Mouse (Mus musculus) heart, adult 2 months (tissue): ENCODE data around the gene Resp18.

Source experiments
- EP300 ChIP-seq: fragments of 200-500 bp; IDR thresholded peaks from 2 replicates; pipeline ENCODE4 v1.6.1; 2011; ENCODE audit warnings: low read depth, low read length, control low read depth; ENCODE audit not compliant: insufficient read depth
- POLR2A ChIP-seq: fragments of 200-500 bp; IDR thresholded peaks from 2 replicates; pipeline ENCODE4 v1.6.1; 2011; ENCODE audit warnings: mild to moderate bottlenecking, low read depth, low read length, control low read depth; ENCODE audit not compliant: insufficient read depth

DNA sequence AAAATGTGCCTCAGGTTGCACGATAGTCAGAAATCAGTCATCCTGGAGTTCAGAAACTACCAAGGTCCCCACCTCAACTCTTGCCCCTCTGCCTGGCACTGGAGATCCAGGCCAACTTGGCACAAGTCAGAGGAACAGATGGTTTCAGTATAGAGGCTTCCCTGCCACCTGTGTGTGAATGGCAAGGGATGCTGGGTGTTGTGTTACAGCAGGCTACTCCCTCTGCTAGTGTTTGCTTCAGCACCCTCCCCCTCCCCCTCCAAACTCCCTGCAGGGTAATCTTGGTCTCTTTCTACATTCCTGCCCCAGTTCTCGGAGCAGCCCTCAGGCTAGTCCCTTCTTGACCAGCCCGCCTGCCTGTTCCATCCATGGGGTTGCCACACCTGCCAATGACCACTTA is 27.7 kb downstream of the Resp18 start:
- TF ChIP-seq POLR2A (no peak), EP300 (no peak)
